Mouse (Mus musculus) limb, embryonic 15.5 days (tissue): ENCODE measurements around the gene Tnni1. TPM values are rescaled to one million over a fixed set of nuclear protein-coding genes. Genes with fewer than 3 reads are reported as not detected.

Experiments
- ATAC-seq: fragments of 200-750 bp; cut with Nextera tagmentation; 2 replicates; pipeline ENCODE4 v1.8.0; 2017; ENCODE audit warnings: low read depth, moderate TSS enrichment; ENCODE audit not compliant: insufficient number of reproducible peaks, low FRiP score, low TSS enrichment
- H3K27ac ChIP-seq: fragments of 300-500 bp; sonication (generic); 2 replicates; pipeline ENCODE4 v1.5.1; 2015; ENCODE audit warnings: moderate library complexity, mild to moderate bottlenecking, inconsistent platforms
- H3K27me3 ChIP-seq: fragments of 300-500 bp; sonication (generic); 2 replicates; pipeline ENCODE4 v1.6.1; 2015; ENCODE audit warnings: inconsistent platforms
- H3K36me3 ChIP-seq: fragments of 300-500 bp; sonication (generic); 2 replicates; pipeline ENCODE4 v1.6.1; 2015; ENCODE audit warnings: inconsistent platforms
- H3K4me1 ChIP-seq: fragments of 300-500 bp; sonication (generic); 2 replicates; pipeline ENCODE4 v1.6.1; 2015; ENCODE audit warnings: inconsistent platforms
- H3K4me2 ChIP-seq: fragments of 300-500 bp; sonication (generic); 2 replicates; pipeline ENCODE4 v1.6.1; 2015; ENCODE audit warnings: mild to moderate bottlenecking, inconsistent platforms
- H3K4me3 ChIP-seq: fragments of 300-500 bp; sonication (generic); 2 replicates; pipeline ENCODE4 v1.5.1; 2015; ENCODE audit warnings: mild to moderate bottlenecking, inconsistent platforms
- H3K9ac ChIP-seq: fragments of 300-500 bp; sonication (generic); 2 replicates; pipeline ENCODE4 v1.6.1; 2015; ENCODE audit warnings: inconsistent platforms
- H3K9me3 ChIP-seq: fragments of 300-500 bp; sonication (generic); 2 replicates; pipeline ENCODE4 v1.6.1; 2016; ENCODE audit warnings: inconsistent platforms
- WGBS: fragments of 180-500 bp; shearing (Covaris S2); methylation state at CpG from one replicate; pipeline ENCODE4 v1.1.7; 2015; 5-methylcytosine and 5-hydroxymethylcytosine counted together
- polyA plus RNA-seq: library from polyadenylated mRNA; unstranded; fragments of >200 nt; fragmentation: Nextera tagmentation; extraction: Ambion mirVana; gene quantifications from 2 replicates; pipeline ENCODE4 v1.2.1, GENCODE M21; 2015

Tnni1 gene
- polyA plus RNA-seq, 1 experiment from 2014 or later: 231 TPM

DNA sequence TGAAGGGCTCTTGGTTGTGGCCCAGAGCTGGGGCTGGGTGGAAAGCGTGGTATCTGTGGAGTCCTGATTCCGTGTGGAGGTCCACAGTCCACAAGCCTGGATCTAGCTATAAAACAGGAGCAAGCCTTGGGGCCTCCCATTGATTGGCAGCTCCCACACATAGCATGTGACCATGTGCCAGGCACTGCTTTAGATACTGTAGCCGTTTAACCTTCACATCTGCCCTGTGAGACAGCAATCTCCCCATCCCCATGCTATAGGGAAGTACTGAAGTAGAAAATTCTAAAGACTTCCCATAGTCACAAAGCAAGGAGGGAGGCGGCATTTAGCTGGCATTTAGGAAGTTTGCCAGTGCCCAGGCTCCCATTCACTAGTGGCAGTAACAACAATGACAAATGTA is 33.8 kb downstream of the Tnni1 start:
- peaks cover 10% of the 10 kb centered on the region for H3K4me1 ChIP-seq
- ATAC-seq: no peak
- no peaks in the 10 kb centered on the region for H3K36me3 ChIP-seq
- no peak overlapping the region for H3K4me3 ChIP-seq
- H3K27ac ChIP-seq: peak overlapping the region; percentile 77
- 57% methylated on average over 4 of the region's 4 CpGs for WGBS
- H3K9me3 ChIP-seq: no peaks in the 10 kb centered on the region
- peaks cover 22% of the 10 kb centered on the region for H3K27me3 ChIP-seq
- H3K9ac ChIP-seq: no peak overlapping the region
- no peak overlapping the region for H3K4me2 ChIP-seq

DNA sequence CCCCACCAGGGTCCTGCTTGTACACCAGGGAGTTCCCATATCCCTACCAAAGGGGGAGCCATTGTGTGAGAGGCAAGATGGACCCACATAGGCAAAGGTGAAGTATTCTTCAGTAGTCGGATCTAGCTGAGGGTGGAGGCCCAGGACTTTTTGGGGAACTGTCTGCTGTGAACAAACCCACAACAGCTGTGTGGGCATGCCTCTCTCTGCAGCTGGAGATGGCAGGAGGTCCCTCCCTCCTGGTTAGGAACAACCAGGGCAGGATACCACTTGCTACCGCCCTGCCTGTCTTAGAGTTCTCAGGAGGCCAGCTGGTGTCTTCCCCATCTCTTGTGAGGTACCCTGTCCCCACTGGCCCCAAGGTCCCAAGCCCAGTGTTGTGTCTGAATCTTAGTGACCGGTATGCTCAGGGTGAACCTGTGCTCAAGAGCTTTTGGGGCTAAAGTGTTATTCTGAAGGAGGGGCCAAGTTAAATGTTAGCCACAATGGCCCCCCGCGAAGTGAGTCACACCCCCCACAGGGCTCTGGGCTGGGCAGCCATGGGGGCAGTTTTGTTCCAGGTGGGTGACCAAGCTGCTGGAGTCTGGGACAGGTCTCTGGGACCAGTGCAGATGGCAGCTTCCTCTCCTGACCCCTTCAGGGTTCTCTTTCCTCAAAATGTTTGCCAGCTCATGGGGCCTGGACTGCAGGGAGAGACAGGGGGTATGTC is 34.6 kb downstream of the Tnni1 start:
- peaks cover 18% of the 10 kb centered on the region for H3K4me1 ChIP-seq
- no peaks in the 10 kb centered on the region for H3K9me3 ChIP-seq
- H3K4me3 ChIP-seq: no peak overlapping the region
- no peak for ATAC-seq
- no peak overlapping the region for H3K27ac ChIP-seq
- H3K9ac ChIP-seq: no peak overlapping the region
- H3K27me3 ChIP-seq: peaks cover 30% of the 10 kb centered on the region
- H3K4me2 ChIP-seq: no peak overlapping the region
- 75% methylated on average over 5 of the region's 5 CpGs for WGBS
- H3K36me3 ChIP-seq: no peaks in the 10 kb centered on the region

- ATAC-seq: no peak
Measured at GRCm38 (mm10) chr1:135814531-135814930, 35.3 kb downstream of the Tnni1 start.

GRCm38 (mm10) chr1:135817595-135817994 is 38.4 kb downstream of the Tnni1 start:
- Histone ChIP-seq H3K4me3 (no peak overlapping the region), H3K27ac (no peak overlapping the region), H3K4me2 (no peak overlapping the region), H3K4me1 (peaks cover 20% of the 10 kb centered on the region), H3K9me3 (no peaks in the 10 kb centered on the region), H3K27me3 (peaks cover 53% of the 10 kb centered on the region), H3K9ac (no peak overlapping the region), H3K36me3 (no peaks in the 10 kb centered on the region)
- ATAC-seq: no peak
- 59% methylated on average over 4 of the region's 4 CpGs for WGBS

More at GRCm38 (mm10) chr1:135814531-135814930, 35.3 kb downstream of the Tnni1 start:
- Histone ChIP-seq H3K4me2 (no peak overlapping the region), H3K9me3 (no peaks in the 10 kb centered on the region), H3K27ac (no peak overlapping the region), H3K27me3 (peaks cover 37% of the 10 kb centered on the region), H3K4me1 (peaks cover 23% of the 10 kb centered on the region), H3K9ac (no peak overlapping the region), H3K36me3 (no peaks in the 10 kb centered on the region), H3K4me3 (no peak overlapping the region)
- WGBS: 83% methylated on average over 5 of the region's 5 CpGs

DNA sequence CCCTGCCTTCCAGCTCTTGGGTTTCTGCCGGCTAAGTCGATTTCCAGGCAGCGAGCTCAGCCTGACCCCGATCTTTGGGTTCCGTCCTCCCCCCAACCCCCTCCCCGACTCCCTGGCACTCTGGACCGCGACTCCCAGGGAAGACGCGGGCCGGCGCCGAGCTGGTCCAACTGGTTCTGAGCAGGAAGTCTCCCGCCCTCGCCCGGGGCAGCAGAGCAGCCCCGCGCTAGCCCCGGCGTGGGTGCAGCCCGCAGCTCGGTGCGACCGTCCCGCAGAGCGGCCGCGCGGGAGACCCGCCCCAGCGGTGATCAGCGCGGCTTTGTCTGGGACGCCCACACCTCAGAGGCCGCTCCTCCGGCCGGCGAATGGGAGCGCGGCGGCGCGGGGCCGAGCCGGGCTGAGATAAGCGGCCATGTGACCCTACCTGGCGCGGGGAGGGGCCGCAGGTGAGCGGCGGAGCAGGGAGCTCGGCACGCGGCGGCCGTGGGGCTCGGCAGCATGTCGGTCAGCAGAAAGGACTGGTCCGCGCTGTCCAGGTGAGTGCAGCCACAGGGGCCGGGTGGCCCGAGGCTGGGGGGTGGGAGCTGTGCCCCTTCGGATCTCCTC is 39.4 kb downstream of the Tnni1 start, which contains the start of gene Lad1:
Gene Lad1 (plus strand): TSS at position 118 of the 606 bp plus-strand sequence.
- Histone ChIP-seq H3K27me3 (peaks cover 53% of the 10 kb centered on the region), H3K27ac (0 out of 2 replicates have a peak within 1 kb of the TSS, but pooled peaks have one; percentile 11), H3K9ac (peak within 1 kb of the TSS; percentile 37), H3K9me3 (no peaks in the 10 kb centered on the region), H3K4me1 (peaks cover 16% of the 10 kb centered on the region), H3K4me2 (peak within 1 kb of the TSS; percentile 93), H3K36me3 (no peaks in the 10 kb centered on the region), H3K4me3 (peak within 1 kb of the TSS; percentile 53)
- ATAC-seq: no peak
- under 1% methylated on average over 62 of the region's 63 CpGs for WGBS

DNA sequence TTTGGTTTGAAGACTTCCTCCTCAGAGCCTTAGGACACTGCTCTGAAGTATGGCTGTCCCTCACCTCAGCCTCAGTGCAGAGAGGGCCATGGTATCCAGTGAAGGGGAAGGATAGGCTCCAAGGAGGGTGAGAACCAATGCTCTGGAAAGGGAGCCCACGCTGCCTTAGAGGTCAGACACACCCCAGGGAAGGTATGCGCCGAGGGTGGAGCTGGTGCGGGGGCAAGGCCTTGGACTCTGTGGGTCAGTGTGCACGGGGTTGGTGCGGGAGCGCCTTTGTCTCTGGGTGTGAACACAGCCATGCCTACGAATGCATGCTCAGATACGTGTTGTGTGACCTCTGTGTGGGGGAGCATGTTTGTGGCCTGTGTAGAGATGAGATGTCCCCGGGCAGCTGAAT is 40.8 kb downstream of the Tnni1 start:
- H3K4me2 ChIP-seq: peak overlapping the region; percentile 93; the same call in 1 of the 2 replicates
- peaks cover 53% of the 10 kb centered on the region for H3K27me3 ChIP-seq

GRCm38 (mm10) chr1:135820736-135821364 is 41.6 kb downstream of the Tnni1 start:
- H3K36me3 ChIP-seq: no peaks in the 10 kb centered on the region
- no peak for ATAC-seq
- H3K9me3 ChIP-seq: no peaks in the 10 kb centered on the region
- no peak overlapping the region; the same call in 1 of the 2 replicates for H3K4me2 ChIP-seq
- no peak overlapping the region for H3K4me3 ChIP-seq
- H3K9ac ChIP-seq: no peak overlapping the region
- H3K27ac ChIP-seq: peak overlapping the region; percentile 40; the same call in 1 of the 2 replicates
- peaks cover 16% of the 10 kb centered on the region for H3K4me1 ChIP-seq
- peaks cover 53% of the 10 kb centered on the region for H3K27me3 ChIP-seq
- 77% methylated on average over 16 of the region's 16 CpGs for WGBS

More for the DNA sequence above, 40.8 kb downstream of the Tnni1 start:
- Histone ChIP-seq H3K36me3 (no peaks in the 10 kb centered on the region), H3K4me1 (peaks cover 16% of the 10 kb centered on the region), H3K9me3 (no peaks in the 10 kb centered on the region), H3K27ac (no peak overlapping the region), H3K9ac (no peak overlapping the region), H3K4me3 (peak overlapping the region; percentile 53)
- ATAC-seq: no peak
- 80% methylated on average over 10 of the region's 10 CpGs for WGBS

DNA sequence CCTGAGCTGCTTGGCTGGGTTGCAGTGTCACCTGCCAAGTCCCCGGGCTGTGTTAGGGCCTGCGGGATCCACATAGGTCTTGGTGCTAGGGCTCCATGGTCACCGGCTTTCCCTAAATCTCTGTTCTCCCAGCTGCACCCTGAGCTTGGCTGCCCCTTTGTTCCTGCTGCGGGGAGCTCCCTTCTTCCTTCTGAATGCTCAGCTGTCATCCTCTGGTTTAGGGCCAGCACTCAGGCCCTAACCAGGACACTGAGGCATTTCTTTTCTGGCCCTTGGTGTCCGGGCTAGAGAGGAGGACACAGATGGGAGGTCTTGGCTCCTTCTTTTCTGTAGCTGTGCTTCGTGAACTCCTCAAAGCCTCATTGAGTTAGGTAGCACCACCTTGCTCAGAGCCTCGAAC is 42.5 kb downstream of the Tnni1 start:
- no peaks in the 10 kb centered on the region for H3K9me3 ChIP-seq
- H3K4me1 ChIP-seq: peaks cover 16% of the 10 kb centered on the region
- ATAC-seq: no peak
- H3K4me3 ChIP-seq: no peak overlapping the region
- no peak overlapping the region for H3K27ac ChIP-seq
- WGBS: 77% methylated on average over 7 of the region's 7 CpGs
- H3K9ac ChIP-seq: no peak overlapping the region
- no peak overlapping the region for H3K4me2 ChIP-seq
- no peaks in the 10 kb centered on the region for H3K36me3 ChIP-seq
- peaks cover 44% of the 10 kb centered on the region for H3K27me3 ChIP-seq

DNA sequence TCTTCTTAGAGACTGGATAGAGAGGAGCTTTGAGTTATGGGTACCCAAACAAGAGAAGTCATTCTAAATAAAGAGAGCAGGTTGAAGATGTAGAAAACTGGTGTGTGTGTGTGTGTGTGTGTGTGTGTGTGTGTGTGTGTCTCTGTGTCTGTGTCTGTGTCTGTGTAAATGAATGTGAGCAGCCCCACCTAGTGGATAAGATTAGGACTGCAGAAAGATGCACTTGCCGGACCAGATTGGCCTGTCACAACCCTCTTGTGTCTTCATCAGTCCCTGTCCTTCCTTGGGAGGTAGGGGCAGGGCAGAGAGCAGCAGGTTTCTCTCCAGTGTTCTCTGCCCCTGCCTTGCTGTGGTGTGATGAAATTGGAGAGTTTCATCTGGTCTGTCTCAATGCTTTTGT is 49.7 kb downstream of the Tnni1 start:
- WGBS: 8% methylated on average over 1 of the region's 1 CpGs
- ATAC-seq: no peak
- no peak overlapping the region for H3K9ac ChIP-seq

GRCm38 (mm10) chr1:135834206-135834859 is 55.1 kb downstream of the Tnni1 start:
- Histone ChIP-seq H3K4me2 (no peak overlapping the region), H3K36me3 (no peaks in the 10 kb centered on the region), H3K27ac (no peak overlapping the region; the same call in 1 of the 2 replicates), H3K4me1 (peaks cover 15% of the 10 kb centered on the region; the same call in 1 of the 2 replicates), H3K9me3 (no peaks in the 10 kb centered on the region), H3K9ac (no peak overlapping the region), H3K4me3 (no peak overlapping the region), H3K27me3 (no peaks in the 10 kb centered on the region)
- no peak for ATAC-seq
- WGBS: 59% methylated on average over 6 of the region's 6 CpGs

More for the DNA sequence above, 49.7 kb downstream of the Tnni1 start:
- no peaks in the 10 kb centered on the region for H3K36me3 ChIP-seq
- no peak overlapping the region for H3K4me2 ChIP-seq
- no peaks in the 10 kb centered on the region for H3K9me3 ChIP-seq
- no peaks in the 10 kb centered on the region; the same call in 1 of the 2 replicates for H3K4me1 ChIP-seq
- H3K27ac ChIP-seq: no peak overlapping the region
- H3K27me3 ChIP-seq: no peaks in the 10 kb centered on the region
- no peak overlapping the region for H3K4me3 ChIP-seq

- no peak overlapping the region for H3K9ac ChIP-seq
- no peaks in the 10 kb centered on the region for H3K36me3 ChIP-seq
- WGBS: 67% methylated on average over 8 of the region's 8 CpGs
- no peak overlapping the region for H3K4me3 ChIP-seq
- H3K9me3 ChIP-seq: no peaks in the 10 kb centered on the region
- ATAC-seq: no peak
- H3K27ac ChIP-seq: peak overlapping the region; percentile 8; the same call in 1 of the 2 replicates
- no peaks in the 10 kb centered on the region for H3K27me3 ChIP-seq
- no peak overlapping the region for H3K4me2 ChIP-seq
- peaks cover 15% of the 10 kb centered on the region; the same call in 1 of the 2 replicates for H3K4me1 ChIP-seq
Measured at GRCm38 (mm10) chr1:135834983-135835382, 55.7 kb downstream of the Tnni1 start.
